Mouse (Mus musculus) cerebellum, postnatal 10 days (tissue): ENCODE results near the gene Gm21961.
"Not testable (repeated sequence)": the region's sequence is repeated elsewhere in the genome, so short reads cannot be mapped to it uniquely, and the experiment has no call there.

ENCODE experiments used
- DNase-seq, 2 experiments: peaks; one replicate each; pipeline ENCODE4 v3.0.0; 2021; ENCODE audit warnings: mixed read lengths in 2 of 2

The Gm21961 gene

GRCm38 (mm10) chr15:65014804-65015203, at the start of gene Gm21961:
Gene Gm21961, minus strand, starts transcription at chr15:65014904.
- no peak for DNase-seq

- DNase-seq, result no peak
Observed at GRCm38 (mm10) chr15:65041999-65042398, 27.3 kb upstream of the Gm21961 start.

- DNase-seq, result not testable (repeated sequence)
Observed at GRCm38 (mm10) chr15:65039216-65039615, 24.5 kb upstream of the Gm21961 start.

GRCm38 (mm10) chr15:65017971-65018370, 3.3 kb upstream of the Gm21961 start:
- no peak for DNase-seq

GRCm38 (mm10) chr15:65006177-65006576, 8.5 kb downstream of the Gm21961 start:
- DNase-seq, result no peak

GRCm38 (mm10) chr15:64994498-64994897, 20.2 kb downstream of the Gm21961 start:
- no peak for DNase-seq

GRCm38 (mm10) chr15:64979976-64980375, 34.7 kb downstream of the Gm21961 start:
- no peak for DNase-seq

- no peak for DNase-seq
Observed at GRCm38 (mm10) chr15:64976044-64976805, 38.5 kb downstream of the Gm21961 start.
